Mouse (Mus musculus): ENCODE measurements around the gene Krt7.

GRCm38 (mm10) chr15:101366482-101366881 lies 44.4 kb upstream of the Krt7 start:
- TF ChIP-seq CTCF (IDR thresholded peaks at IDR 0.05; ENCODE audit: low read depth) (no peak), EP300 (IDR thresholded peaks at IDR 0.05; ENCODE audit: low read depth) (no peak)
